Mouse (Mus musculus): Measurements from ENCODE around the gene Pdlim3.
"Not testable (repeated sequence)": the region's sequence is repeated elsewhere in the genome, so short reads cannot be mapped to it uniquely, and the experiment has no call there.

Pdlim3 gene

DNA sequence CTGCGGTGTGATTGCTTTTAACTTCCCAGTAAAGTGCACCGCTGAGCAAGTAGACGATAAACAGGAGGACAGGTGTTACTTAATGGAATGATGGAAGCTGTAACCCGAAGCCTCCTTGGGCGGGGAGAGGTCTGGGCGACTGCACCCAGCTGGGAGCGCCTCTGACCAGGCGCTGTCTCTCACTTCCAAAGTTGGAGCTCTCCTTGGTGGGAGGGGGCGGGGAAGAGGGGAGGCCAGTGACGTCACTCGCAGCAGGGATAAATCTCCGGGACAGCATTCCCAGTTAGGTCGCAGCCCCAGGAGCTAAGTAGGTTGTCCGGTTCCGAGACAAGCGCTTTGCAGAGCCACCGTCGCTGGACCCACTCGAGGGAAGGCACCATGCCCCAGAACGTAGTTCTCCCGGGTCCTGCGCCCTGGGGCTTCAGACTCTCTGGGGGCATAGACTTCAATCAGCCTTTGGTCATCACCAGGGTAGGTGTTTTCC lies at the start of gene Pdlim3:
Gene Pdlim3, plus strand, starts transcription at position 260 of the 484 bp plus-strand sequence.
- DNase-seq (ENCODE audit: low read depth, low spot score), result peak; percentile 80

DNA sequence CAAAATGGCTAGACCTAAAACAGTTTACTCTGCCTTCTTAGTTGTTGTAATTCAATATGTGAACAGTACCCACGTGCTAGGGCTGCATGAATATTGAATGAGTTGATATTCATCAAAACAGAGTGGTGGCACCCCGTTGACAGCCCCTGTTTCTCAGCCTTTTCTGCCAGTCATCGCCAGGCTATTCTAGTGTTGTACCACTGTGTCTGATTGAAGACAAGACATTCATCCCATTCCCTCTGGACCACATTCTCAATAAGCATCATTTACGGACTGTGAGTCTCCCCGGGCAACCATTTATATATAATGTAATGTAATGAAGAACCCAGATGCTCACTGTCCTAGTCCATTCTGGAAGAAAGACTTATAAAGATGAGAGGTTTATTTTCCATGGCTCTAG lies 42.0 kb upstream of the Pdlim3 start:
- no peak for DNase-seq (ENCODE audit: low read depth, low spot score)

DNA sequence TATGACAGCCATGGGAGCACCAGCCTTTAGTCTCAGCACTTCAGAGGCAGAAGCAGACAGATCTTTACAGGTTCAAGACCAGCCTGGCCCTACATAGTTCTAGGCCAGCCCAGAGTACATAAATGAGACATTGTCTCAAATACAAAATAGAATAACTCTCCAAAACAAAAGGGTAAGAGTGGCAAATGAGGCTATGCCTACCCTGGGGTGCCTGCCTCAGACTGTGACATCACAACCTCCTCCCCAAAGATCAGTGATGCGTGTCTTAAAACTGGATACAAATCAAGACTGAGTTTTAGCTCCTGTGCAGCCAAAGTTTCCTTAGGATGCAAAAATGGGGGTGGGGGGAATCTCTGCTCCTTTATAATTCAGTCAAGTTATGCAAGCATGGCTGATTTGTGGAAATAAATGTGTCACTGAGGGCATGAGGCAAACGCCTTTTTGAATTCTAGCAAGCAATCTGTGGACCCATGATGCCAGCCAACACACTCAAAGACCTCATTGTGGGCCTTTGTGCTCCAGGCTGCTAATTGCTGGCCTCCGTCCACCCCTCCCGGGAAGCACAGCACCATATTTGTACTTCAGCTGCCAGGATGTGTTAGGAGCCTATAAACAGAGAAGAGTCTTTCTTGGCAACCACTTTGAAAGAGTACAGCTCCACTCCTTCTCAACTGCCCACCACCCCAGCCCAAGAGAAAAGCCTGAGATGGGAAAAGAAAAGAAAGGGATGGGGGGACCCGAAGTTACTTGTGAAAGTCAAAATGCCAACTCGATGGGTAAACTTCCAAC lies 41.0 kb upstream of the Pdlim3 start:
- DNase-seq (ENCODE audit: low read depth, low spot score), result no peak

DNA sequence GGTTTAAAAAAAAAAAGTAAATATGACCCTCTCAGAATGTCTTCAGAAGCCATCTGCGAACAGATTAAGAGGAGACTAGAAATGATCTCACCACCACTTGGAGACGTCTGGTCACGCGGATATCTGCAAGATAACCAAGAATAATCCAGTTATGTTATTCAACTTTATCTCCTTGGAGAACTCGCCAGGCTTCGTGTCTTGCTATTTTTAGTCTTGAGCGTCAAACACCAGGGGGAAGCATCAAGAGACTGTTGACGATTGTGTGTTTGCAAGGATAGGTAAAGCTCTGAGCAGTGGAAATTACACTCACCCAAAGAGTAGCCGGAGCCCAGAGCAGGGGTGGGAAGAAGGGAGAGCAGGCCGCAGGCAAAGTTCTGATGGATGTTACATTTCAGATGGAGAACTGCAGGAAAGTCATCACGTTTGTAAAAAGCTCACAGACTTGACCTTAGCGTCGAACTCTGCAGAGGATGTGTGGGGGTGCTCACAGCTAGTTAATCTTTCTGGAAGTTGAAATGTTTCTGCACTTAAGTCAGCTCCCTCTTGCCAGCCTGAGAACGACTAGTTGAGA lies 40.3 kb upstream of the Pdlim3 start:
- DNase-seq (ENCODE audit: low read depth, low spot score), result no peak

DNA sequence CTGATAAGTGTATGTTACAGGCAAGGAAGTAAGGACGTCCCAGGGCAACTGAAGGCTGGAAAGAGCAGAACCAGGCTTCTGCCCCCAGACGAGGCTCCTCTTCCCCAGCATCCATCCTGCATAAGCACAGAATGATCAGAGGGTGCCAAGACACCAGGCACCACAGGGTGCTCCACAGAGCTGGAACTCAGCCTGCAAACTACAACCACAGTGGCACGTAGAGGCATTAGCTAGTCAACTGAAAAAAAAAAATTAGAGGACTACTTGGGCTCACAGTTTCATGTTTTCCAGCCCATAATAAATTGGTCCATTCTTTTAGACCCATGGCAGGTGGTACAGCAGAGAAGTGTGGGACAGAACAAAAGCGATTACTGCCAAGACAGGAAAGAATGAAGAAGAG lies 39.4 kb upstream of the Pdlim3 start:
- DNase-seq (ENCODE audit: low read depth, low spot score), result no peak

DNA sequence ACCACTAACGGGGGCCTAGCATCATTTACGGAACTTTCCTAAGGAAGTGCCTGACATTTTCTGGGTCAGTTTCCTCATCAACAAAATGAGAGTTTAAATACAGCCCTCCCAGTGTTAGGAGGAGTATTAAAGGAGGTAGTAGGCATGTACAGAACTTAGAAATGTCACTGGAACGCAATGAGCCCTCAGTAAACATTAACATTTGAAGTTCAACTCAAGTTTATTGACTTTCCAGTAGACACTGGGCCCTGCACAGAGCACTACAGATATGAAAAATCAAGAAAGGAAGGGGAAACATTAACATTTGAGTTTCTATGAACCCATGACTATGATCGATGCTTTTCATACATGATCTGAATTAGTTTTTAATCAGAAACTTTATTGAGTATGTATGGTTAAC lies 30.1 kb upstream of the Pdlim3 start:
- DNase-seq (ENCODE audit: low read depth, low spot score), result no peak

DNA sequence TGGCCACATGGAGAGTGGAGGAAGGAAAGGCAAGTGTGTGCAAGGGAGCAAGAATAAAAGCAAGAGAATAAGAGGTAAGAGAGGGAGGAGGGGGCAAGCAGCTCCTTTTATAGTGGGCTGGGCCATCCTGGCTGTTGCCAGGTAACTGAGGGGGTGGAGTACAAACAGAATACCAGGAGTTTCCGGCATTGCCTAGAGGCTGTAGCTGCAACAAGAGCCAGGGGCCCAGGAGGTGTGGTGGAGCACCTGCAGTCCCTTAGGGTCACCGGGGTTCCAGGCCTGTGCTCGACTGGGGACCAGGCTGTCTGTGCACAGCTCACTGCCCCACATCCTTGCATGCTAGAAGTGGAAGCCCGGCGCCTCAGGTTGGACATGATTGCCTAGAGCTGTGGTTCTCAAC lies 27.5 kb upstream of the Pdlim3 start:
- no peak for DNase-seq (ENCODE audit: low read depth, low spot score)

DNA sequence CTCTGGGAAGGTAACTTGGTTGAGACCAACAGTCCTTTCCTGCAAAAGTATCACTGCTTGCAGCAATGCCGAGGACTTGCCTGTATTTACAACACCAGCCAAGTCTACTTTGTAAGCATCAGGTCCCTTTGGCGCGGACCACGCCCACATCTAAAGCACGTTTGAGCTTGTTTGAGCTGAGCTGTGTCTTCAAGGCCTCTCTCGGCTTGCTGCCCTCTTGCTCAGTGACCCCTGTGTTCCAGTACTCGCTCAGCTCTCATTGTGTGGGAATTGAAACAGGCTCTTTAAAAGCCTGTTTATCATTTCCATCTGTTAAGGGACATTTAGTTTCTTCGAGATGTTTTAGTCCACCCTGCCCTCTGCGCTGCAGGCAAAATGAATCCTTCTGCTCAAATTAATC lies 26.9 kb upstream of the Pdlim3 start:
- DNase-seq (ENCODE audit: low read depth, low spot score), result peak; percentile 38

DNA sequence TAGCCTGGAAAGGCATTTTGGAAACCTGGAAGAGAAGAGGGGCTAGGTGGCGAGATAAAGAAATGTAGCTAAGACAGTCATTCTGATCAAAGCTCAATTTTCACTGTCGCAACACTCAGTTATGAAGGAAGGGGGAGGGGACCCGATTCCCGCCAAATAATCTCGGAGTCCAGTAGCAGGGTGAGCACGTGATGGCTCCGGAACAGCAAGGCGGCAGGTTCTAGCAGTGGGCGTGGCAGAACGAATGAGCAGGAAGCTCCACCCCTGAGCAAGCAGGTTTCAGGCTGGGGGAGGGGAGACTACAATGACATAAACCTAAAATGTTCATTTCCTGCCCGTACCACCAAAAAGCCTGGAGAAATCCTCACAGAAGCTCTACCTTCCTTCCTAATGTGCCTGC lies 13.7 kb upstream of the Pdlim3 start:
- DNase-seq (ENCODE audit: low read depth, low spot score), result not testable (repeated sequence)

DNA sequence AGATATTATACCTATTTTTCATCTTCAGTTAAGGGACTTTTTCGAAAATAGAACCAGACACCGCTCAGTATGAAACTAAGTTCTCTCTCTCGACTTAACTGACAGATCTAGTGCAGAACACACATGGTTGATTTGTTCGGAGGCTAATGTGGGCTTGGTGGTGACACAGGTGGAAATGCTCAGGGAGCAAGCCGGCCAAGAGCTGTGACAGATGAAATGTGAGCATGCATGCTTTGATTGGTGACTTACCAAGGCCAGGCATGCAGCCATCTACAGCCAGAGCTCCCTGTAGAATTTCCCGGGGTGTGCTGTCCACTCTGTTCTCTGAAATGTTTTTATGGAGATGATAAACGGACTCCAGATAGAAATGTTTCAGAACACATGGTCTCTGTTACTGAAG lies 13.2 kb upstream of the Pdlim3 start:
- DNase-seq (ENCODE audit: low read depth, low spot score), result no peak

DNA sequence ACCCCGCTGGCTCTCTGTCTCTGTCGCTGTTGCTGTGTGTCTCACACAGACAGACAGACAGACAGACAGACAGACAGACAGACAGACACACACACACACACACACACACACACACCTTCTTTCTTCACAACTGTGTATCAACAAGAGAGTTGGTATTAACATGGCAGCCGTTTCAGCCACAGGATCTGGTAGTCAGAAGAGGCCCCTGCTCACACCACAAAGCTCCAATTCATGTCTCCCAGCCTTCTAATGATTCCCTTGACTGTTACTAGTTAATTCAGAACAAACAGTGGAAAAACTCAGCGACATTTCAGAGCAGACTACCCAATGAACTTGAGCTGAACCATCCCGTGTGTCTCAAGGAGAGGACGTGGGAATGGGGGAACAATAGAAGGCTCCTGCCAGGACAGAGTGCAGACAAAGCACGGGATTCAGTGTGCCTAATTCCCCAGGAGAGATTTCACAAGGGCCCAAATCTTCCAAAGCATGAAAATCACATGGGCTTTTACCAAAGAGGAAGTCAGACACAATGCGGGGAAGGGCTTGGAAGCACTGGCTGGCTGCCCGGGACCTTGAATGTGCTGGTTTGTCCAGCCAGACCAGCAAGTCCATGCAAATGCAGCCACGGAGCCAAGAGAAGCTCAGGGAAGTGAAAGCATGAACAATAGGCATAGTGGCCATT lies 10.2 kb upstream of the Pdlim3 start:
- peak; percentile 53 for DNase-seq (ENCODE audit: low read depth, low spot score)

DNA sequence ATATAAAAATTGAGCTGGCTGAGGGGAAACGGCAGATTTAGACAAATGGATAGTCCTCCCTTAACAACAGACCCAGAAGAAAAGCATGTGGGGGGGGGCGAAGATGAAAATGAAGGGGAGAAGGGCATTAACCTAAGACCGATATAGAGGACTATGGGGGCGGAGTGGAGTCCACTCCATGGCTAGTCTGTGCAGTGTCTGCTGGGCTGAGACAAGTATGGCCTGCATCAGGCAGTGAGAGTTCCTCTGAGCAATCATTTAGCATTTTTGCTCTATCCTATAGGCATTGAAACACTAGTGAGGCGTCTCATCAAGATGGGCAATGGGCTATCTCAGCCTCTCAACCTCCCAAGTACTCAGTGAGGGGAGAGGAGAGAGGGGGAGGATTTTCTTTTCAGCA lies 8.9 kb upstream of the Pdlim3 start:
- DNase-seq (ENCODE audit: low read depth, low spot score), result no peak

DNA sequence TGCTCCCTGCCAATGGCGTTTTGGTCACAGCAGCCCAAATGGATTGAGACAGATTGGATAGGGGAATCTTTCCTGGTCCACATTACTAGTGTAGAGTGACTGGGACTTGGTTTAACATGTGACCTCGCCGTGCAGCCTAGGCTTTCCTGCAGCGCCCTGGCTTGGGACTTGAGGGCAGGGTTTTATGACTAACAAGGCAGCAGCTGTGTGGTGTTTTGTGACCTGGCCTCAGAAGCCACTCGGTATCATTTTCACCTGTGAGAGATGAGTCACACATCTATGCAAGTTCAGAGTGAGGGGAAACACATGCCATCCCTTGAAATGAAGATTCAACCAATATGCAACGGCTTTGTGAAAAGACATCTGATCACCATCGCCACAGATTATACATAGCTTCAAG lies 7.6 kb upstream of the Pdlim3 start:
- no peak for DNase-seq (ENCODE audit: low read depth, low spot score)

DNA sequence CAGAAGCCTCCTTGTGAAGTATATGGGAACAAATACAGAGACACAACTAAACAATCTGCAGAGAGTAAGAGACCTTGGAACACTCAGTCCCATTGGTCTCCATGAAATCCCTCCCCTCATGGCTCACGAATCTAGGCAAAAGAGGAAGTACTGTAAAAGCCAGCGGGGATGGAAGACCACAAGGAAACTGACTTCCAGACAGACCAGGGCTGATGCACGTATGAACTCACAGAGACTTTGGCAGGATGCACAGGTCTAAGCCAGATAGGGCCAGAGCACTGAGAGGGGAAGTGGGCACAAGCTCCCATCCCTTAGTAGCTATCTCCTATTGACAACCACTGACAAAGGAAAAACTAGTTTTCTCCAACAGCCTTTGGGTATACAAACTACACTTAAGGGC lies 4.8 kb upstream of the Pdlim3 start:
- no peak for DNase-seq (ENCODE audit: low read depth, low spot score)

DNA sequence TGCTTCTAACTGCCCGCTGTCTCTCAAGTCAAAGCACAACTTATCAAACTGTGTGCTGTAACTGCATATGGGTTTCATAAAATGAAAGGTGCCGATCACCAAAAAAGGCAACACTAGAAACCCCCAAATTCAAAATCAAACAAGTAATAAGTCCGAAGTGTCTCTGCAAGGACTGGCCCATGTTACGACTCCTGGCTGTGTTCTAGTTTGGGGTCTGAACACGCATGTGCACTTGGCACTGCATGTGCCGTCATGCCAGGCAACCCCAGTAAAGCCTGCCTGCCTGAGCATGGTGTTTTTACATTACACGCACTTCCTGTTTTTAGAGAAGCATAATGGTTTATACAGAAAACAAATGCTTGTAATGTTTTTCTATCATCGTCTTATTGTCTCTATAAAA lies 3.5 kb upstream of the Pdlim3 start:
- DNase-seq (ENCODE audit: low read depth, low spot score), result no peak

DNA sequence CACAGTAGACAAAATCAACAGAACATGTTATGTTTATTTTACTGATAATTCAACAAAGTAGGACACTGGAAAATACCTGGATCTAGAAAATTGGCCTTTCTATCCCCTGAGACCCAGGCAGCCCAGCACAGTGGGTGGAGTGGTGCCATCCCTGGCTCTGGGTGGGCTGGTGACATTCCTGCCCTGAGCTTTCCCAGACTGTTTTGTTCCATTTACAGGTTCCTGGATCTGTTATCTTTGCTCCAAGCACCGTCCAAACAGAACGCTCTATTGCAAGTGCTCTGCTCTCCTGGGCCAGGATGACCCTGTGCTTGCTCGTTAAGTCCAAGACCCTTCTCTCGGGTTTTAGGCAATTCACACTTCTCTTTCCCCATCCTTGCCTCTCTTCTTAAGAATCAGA lies 1.5 kb upstream of the Pdlim3 start:
- DNase-seq (ENCODE audit: low read depth, low spot score), result no peak

DNA sequence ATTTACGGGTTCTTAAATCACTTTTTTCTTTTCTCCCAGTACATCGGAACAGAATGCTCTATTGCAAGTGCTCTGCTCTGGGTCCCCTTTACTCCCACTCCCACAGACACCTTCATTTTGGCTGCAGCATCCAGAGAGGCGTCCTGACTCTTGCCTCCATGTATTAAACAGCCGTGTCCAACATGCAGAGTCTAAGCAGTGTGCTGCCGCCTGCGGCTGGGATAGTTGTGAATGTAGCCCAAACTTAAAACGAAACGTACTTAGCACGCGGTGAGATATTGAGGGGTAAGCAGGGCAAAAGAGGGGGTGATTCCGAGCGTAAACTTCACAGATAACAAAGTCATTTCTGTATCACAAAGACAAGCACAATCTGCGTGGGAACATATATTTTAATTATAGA lies 709 bp upstream of the Pdlim3 start:
- peak; percentile 9 for DNase-seq (ENCODE audit: low read depth, low spot score)

DNA sequence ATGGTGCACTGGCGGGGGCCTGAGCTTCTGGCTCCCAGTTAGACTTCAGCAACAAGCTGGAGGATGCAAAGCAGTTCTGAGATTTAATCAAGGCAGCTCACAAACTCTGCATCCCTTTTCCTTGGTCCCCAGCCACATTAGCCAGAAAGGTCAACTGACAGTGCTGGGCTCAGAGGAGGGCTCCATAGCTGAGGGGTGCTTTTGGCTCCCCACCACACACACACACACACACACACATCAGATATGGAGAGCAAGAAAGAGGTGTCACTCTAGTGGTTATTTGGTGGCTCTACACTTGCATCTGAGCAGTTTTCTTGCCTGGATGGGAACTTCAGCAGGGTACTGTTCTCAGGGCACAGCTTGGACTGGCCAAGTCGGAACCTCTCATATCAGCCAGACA lies 514 bp downstream of the Pdlim3 start:
- DNase-seq (ENCODE audit: low read depth, low spot score), result no peak

DNA sequence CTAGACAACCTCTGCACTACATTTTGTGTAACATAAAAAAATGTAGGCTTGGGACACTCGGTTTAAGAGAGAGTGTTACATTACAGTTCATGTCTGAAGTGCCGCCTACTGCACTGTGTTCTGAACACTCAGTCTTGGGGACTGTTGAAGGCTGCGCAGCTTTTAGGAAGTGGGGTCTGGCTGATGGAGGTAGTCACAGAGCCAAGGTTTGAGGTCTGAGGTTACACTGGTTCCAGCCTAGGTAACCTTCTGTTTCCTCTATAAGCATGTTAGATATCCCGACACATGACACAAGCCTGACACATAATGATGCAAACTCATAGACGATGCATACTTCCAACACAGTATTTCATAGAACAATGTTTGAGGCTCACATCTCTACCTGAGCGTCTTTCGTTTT lies 4.5 kb downstream of the Pdlim3 start:
- no peak for DNase-seq (ENCODE audit: low read depth, low spot score)

DNA sequence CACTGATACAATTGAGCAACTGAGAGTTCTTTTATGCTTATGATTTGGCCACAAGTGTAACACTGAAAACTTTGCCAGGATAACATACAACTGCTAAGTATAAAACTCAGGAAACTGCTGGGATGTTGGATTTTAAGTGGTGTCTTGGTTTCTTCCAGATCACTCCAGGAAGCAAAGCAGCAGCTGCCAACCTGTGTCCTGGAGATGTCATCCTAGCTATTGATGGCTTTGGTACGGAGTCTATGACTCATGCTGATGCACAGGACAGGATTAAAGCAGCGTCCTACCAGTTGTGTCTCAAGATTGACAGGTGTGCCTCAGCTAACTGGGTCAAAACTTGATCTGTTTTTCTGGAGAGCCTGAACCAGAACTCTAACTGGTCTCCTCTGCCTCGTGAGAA lies 11.3 kb downstream of the Pdlim3 start:
- DNase-seq (ENCODE audit: low read depth, low spot score), result no peak

DNA sequence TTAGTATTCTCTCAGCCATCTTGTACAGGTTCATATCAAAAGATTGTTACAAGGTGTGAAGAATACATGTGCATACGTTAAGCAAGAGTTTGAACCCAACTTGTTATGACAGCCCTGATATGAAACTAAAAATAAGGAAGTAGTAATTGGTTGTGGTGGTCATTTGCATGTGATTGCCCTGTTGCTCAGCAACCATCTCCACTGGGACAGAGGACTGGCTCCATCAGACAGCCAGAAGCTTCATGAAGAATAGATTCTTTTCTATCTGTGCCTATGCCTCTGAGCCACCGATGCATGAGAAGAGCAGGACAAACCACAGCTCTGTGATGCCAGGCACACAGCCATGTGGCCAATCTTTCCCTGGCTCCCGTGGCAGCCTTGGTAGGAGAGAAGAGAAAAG lies 14.5 kb downstream of the Pdlim3 start:
- no peak for DNase-seq (ENCODE audit: low read depth, low spot score)

DNA sequence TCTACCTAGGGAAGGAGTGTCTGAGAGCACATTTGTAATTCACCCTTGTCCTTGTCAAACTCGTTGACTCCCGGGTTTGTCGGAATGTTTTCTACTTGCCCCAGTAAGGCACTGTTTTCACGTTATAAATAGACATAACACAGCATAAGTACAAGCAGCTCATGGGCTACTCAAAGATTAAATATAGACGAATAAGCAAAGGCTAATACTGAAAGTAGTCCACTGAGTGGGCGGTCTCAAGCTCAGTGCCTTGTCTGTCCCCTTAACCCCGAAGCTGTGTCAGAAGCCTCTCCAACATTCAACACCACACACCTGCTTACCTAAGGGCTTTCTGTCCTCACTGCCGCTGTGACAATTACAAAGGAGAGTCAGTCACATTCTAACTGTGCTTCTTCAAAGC lies 16.4 kb downstream of the Pdlim3 start:
- no peak for DNase-seq (ENCODE audit: low read depth, low spot score)

DNA sequence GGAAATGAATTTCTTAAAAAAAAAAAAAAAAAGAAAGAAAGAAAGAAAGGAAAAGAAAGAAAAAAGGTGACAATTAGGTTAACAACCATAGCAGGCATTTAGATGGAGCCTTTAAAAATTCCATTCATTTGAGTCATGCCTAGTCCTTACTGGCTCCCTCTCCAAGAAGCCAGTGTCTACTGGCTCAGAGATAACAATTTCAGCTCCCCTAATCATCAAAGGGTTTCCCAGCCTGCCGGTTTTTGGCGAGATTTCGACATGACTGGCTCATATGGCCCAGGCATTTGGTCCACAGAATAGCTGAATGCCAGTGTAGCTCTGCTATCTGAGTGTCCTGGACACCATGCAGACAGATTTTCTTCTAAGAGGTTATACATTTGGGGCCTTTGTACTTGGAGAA lies 18.4 kb downstream of the Pdlim3 start:
- DNase-seq (ENCODE audit: low read depth, low spot score), result no peak
